Mouse (Mus musculus) megakaryocyte, embryonic 14.5 days (primary cell): ENCODE results near the gene Lpo.

Experiments
- FLI1 ChIP-seq: IDR thresholded peaks from 2 replicates; pipeline ENCODE4 v1.6.1; 2012; ENCODE audit warnings: low read length, inconsistent platforms, mixed read lengths
- GATA1 ChIP-seq: IDR thresholded peaks from 3 replicates; pipeline ENCODE4 v1.6.1; 2012; ENCODE audit warnings: mixed read lengths, low read length, inconsistent platforms, borderline replicate concordance

GRCm38 (mm10) chr11:87807433-87807832 is 20.7 kb downstream of the Lpo start:
- TF ChIP-seq GATA1 = no peak
- TF ChIP-seq FLI1 = no peak
